Mouse (Mus musculus) gonadal fat pad, adult 2 months (tissue): ENCODE data around the gene Arid4b. TPM values are rescaled to one million over a fixed set of nuclear protein-coding genes. Genes with fewer than 3 reads are reported as not detected.

Experiments
- DNase-seq: peaks from one replicate; pipeline ENCODE4 v3.0.0-alpha.2; 2012; ENCODE audit warnings: low read depth
- polyA plus RNA-seq: library from polyadenylated mRNA; depleted of rRNA; stranded (reverse); fragments of >200 nt; gene quantifications from 2 replicates; pipeline ENCODE4 v1.2.3, GENCODE M21; 2012

Gene Arid4b
- polyA plus RNA-seq, 1 experiment = 8.0 TPM

- DNase-seq = no peak
Measured at GRCm38 (mm10) chr13:14062209-14063012, 621 bp upstream of the Arid4b start.

GRCm38 (mm10) chr13:14063942-14064271, 875 bp downstream of the Arid4b start:
- DNase-seq = no peak

- DNase-seq = no peak
Measured at GRCm38 (mm10) chr13:14064341-14065027, 1.5 kb downstream of the Arid4b start.

GRCm38 (mm10) chr13:14065028-14065380, 2.0 kb downstream of the Arid4b start:
- no peak for DNase-seq

GRCm38 (mm10) chr13:14065701-14066100, 2.7 kb downstream of the Arid4b start:
- DNase-seq = no peak

GRCm38 (mm10) chr13:14068035-14068434, 5.0 kb downstream of the Arid4b start:
- DNase-seq = no peak

GRCm38 (mm10) chr13:14069291-14069690, 6.3 kb downstream of the Arid4b start:
- no peak for DNase-seq

- no peak for DNase-seq
Measured at GRCm38 (mm10) chr13:14074371-14074770, 11.3 kb downstream of the Arid4b start.

GRCm38 (mm10) chr13:14075326-14075725, 12.3 kb downstream of the Arid4b start:
- no peak for DNase-seq

- no peak for DNase-seq
Measured at GRCm38 (mm10) chr13:14088669-14089068, 25.6 kb downstream of the Arid4b start.

GRCm38 (mm10) chr13:14103026-14103425, 40.0 kb downstream of the Arid4b start:
- no peak for DNase-seq

GRCm38 (mm10) chr13:14110154-14110873, 47.3 kb downstream of the Arid4b start:
- no peak for DNase-seq

- no peak for DNase-seq
Measured at GRCm38 (mm10) chr13:14111146-14111545, 48.1 kb downstream of the Arid4b start.

GRCm38 (mm10) chr13:14113746-14114528, 50.9 kb downstream of the Arid4b start:
- DNase-seq = no peak

GRCm38 (mm10) chr13:14115805-14116204, 52.8 kb downstream of the Arid4b start:
- DNase-seq = no peak

GRCm38 (mm10) chr13:14131651-14132050, 68.6 kb downstream of the Arid4b start:
- DNase-seq = no peak

GRCm38 (mm10) chr13:14142294-14142966, 79.4 kb downstream of the Arid4b start:
- DNase-seq = no peak

GRCm38 (mm10) chr13:14177989-14178388, 115.0 kb downstream of the Arid4b start:
- no peak for DNase-seq

GRCm38 (mm10) chr13:14179669-14180068, 116.6 kb downstream of the Arid4b start:
- no peak for DNase-seq

GRCm38 (mm10) chr13:14245946-14246345, 182.9 kb downstream of the Arid4b start:
- no peak for DNase-seq
